Mouse (Mus musculus): Measurements from ENCODE around the gene Dbp. TPM values are rescaled to one million over a fixed set of nuclear protein-coding genes. Genes with fewer than 3 reads are reported as not detected.
"Not testable (repeated sequence)": the region's sequence is repeated elsewhere in the genome, so short reads cannot be mapped to it uniquely, and the experiment has no call there.

The Dbp gene
- total and polyA plus RNA-seq, 3 experiments, result 7.9 to 11.0 (median 10.4) TPM

DNA sequence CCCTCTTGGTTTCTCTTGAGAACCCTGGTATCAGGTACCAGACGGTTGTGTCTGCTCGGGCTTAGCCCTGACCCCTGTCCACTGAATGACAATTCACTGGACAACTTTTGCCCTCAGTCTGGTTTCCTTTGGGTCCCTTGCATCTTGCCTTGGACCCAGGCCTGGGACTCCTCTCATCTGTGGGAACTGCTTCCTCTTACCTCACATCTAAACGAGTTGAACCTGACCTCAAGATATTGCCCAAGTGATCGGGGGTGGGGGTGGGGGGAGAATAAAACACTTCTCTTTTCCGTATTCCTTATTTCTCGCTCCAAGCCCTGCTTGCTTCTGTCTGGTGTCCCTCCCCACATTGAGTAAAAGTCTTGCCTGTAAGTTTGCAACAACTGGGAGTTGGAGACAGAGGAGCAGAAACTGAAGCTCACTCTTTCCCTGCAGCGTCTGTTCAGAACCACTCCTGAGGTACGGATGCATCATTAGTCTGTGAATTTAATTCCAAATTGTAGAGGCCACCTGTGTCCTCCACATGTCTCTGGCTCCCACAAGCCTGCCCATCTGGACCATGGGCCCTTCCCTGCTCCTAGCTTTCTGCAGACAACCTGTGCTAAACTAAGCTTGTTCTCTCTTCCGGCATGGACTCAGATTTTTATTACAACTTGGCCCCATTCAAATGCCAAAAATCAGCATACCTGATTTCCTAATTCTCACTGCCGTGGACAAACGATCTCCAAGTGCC lies 44.0 kb upstream of the Dbp start:
- Histone ChIP-seq H3K4me2 (ENCODE audit: insufficient read depth, low read depth, poor library complexity, severe bottlenecking) (no peak overlapping the region), H3K4me3 (replicated peaks in 1 of 3; ENCODE audit: low read depth in 2 of 3, low read length in 2 of 3, poor library complexity in 1 of 3) (no peak overlapping the region), H3K9ac (ENCODE audit: insufficient read depth, low read depth) (no peak overlapping the region), H3K36me3 (replicated peaks in 1 of 2; ENCODE audit: control insufficient read depth in 1 of 2, insufficient read depth in 1 of 2, low read length in 1 of 2) (no peaks in the 10 kb centered on the region), H3K9me3 (replicated peaks; ENCODE audit: low read length) (peaks cover 13% of the 10 kb centered on the region), H3K79me2 (replicated peaks; ENCODE audit: control insufficient read depth, extremely low read depth, insufficient read depth, poor library complexity, severe bottlenecking) (no peaks in the 10 kb centered on the region), H3K4me1 (ENCODE audit: control insufficient read depth in 1 of 2, insufficient read depth in 2 of 2) (no peaks in the 10 kb centered on the region), H3K27ac (ENCODE audit: insufficient read depth, low read depth) (no peak overlapping the region), H3K27me3 (replicated peaks) (peaks cover 1% of the 10 kb centered on the region)
- in situ Hi-C loops (cut with MboI; ENCODE audit: low pct_ligation_motif_present, low pct_unique_long_range_greater_than_20kb, low sequenced_read_pairs) (no loop called here), dilution Hi-C loops (cut with MboI; ENCODE audit: extremely low pct_ligation_motif_present, extremely low pct_unique_long_range_greater_than_20kb, low sequenced_read_pairs) (no loop called here)
- TF ChIP-seq TCF12 (IDR thresholded peaks at IDR 0.05; ENCODE audit: low read depth, low read length), result no peak
- no peak for TF ChIP-seq MAZ (IDR thresholded peaks at IDR 0.05; ENCODE audit: low read depth, low read length)
- no peak for TF ChIP-seq MAFK (IDR thresholded peaks at IDR 0.05; ENCODE audit: insufficient replicate concordance, low read length)
- no peak for TF ChIP-seq UBTF (IDR thresholded peaks at IDR 0.05; ENCODE audit: low read depth, low read length)
- no peak for TF ChIP-seq ZMIZ1 (IDR thresholded peaks at IDR 0.05; ENCODE audit: low read depth, low read length)
- TF ChIP-seq ZNF384 (IDR thresholded peaks at IDR 0.05; ENCODE audit: low read depth, low read length), result no peak
- TF ChIP-seq RCOR1 (conservative IDR thresholded peaks at IDR 0.05; ENCODE audit: low read depth, low read length), result no peak
- TF ChIP-seq SIN3A (IDR thresholded peaks at IDR 0.05; ENCODE audit: low read length), result no peak
- TF ChIP-seq USF2 (conservative IDR thresholded peaks at IDR 0.05; ENCODE audit: low read depth, low read length), result no peak
- no peak for TF ChIP-seq BHLHE40 (IDR thresholded peaks at IDR 0.05; ENCODE audit: low read depth, low read length)
- no peak for TF ChIP-seq CHD2 (IDR thresholded peaks at IDR 0.05; ENCODE audit: low read length)
- TF ChIP-seq ZC3H11A (IDR thresholded peaks at IDR 0.05; ENCODE audit: low read depth, low read length), result no peak
- no peak for TF ChIP-seq PAX5 (IDR thresholded peaks at IDR 0.05; ENCODE audit: low read length)
- no peak for TF ChIP-seq IRF4 (IDR thresholded peaks at IDR 0.05; ENCODE audit: low read depth, low read length)
- no peak for TF ChIP-seq E2F4 (IDR thresholded peaks at IDR 0.05; ENCODE audit: insufficient replicate concordance, low read depth, low read length)
- TF ChIP-seq POLR2A (IDR thresholded peaks at IDR 0.05; ENCODE audit: low read depth, low read length), result no peak
- no peak for TF ChIP-seq ETS1 (conservative IDR thresholded peaks at IDR 0.05; ENCODE audit: low read depth, low read length)
- no peak for TF ChIP-seq MAX (IDR thresholded peaks at IDR 0.05; ENCODE audit: low read length)
- no peak for TF ChIP-seq ELF1 (IDR thresholded peaks at IDR 0.05; ENCODE audit: low read depth, low read length)
- no peak for DNase-seq (ENCODE audit: extremely low read depth)

- DNase-seq (ENCODE audit: extremely low read depth); dilution Hi-C loops (cut with MboI; ENCODE audit: extremely low pct_ligation_motif_present, extremely low pct_unique_long_range_greater_than_20kb, low sequenced_read_pairs); in situ Hi-C loops (cut with MboI; ENCODE audit: low pct_ligation_motif_present, low pct_unique_long_range_greater_than_20kb, low sequenced_read_pairs); H3K27me3 ChIP-seq (replicated peaks); H3K27ac ChIP-seq (ENCODE audit: insufficient read depth, low read depth); H3K79me2 ChIP-seq (replicated peaks; ENCODE audit: control insufficient read depth, extremely low read depth, insufficient read depth, poor library complexity, severe bottlenecking); H3K4me3 ChIP-seq (replicated peaks in 1 of 3; ENCODE audit: low read depth in 2 of 3, low read length in 2 of 3, poor library complexity in 1 of 3); H3K4me1 ChIP-seq (ENCODE audit: control insufficient read depth in 1 of 2, insufficient read depth in 2 of 2); H3K36me3 ChIP-seq (replicated peaks in 1 of 2; ENCODE audit: control insufficient read depth in 1 of 2, insufficient read depth in 1 of 2, low read length in 1 of 2); H3K9ac ChIP-seq (ENCODE audit: insufficient read depth, low read depth); H3K4me2 ChIP-seq (ENCODE audit: insufficient read depth, low read depth, poor library complexity, severe bottlenecking): not testable (repeated sequence)
- peaks cover 13% of the 10 kb centered on the region for H3K9me3 ChIP-seq (replicated peaks; ENCODE audit: low read length)
Measured at GRCm38 (mm10) chr7:45661702-45662101, 43.2 kb upstream of the Dbp start.
